Mouse (Mus musculus) C2C12 (cell line): ENCODE data around the gene Trappc12. TPM values are rescaled to one million over a fixed set of nuclear protein-coding genes. Genes with fewer than 3 reads are reported as not detected.
"Not testable (repeated sequence)": the region's sequence is repeated elsewhere in the genome, so short reads cannot be mapped to it uniquely, and the experiment has no call there.

Experiments
- H3K27me3 ChIP-seq: one replicate; pipeline ENCODE4 v1.6.1; 2011; ENCODE audit not compliant: control insufficient read depth, insufficient read depth, insufficient read length
- H3K36me3 ChIP-seq: one replicate; pipeline ENCODE4 v1.6.1; 2011; ENCODE audit not compliant: control insufficient read depth, insufficient read depth
- H3K4me3 ChIP-seq: one replicate; pipeline ENCODE4 v1.5.1; 2011; ENCODE audit warnings: mild to moderate bottlenecking, control low read depth; ENCODE audit not compliant: poor library complexity, insufficient read depth, severe bottlenecking
- H3K79me2 ChIP-seq: one replicate; pipeline ENCODE4 v1.6.1; 2011; ENCODE audit not compliant: control insufficient read depth, insufficient read depth
- H3K79me3 ChIP-seq: one replicate; pipeline ENCODE4 v1.6.1; 2011; ENCODE audit warnings: low read depth, control low read depth
- H3ac ChIP-seq: one replicate; pipeline ENCODE3; 2011; ENCODE audit warnings: low read depth; ENCODE audit not compliant: control insufficient read depth, insufficient read length
- CEBPB ChIP-seq: IDR thresholded peaks from one replicate; pipeline ENCODE4 v1.6.1; 2011; ENCODE audit warnings: low read depth, mild to moderate bottlenecking, control low read depth, moderate library complexity
- CTCF ChIP-seq: IDR thresholded peaks from one replicate; pipeline ENCODE4 v1.5.1; 2011; ENCODE audit not compliant: control insufficient read depth, insufficient read depth, insufficient read length
- FOSL1 ChIP-seq: IDR thresholded peaks from one replicate; pipeline ENCODE4 v1.8.0; 2011; ENCODE audit warnings: mild to moderate bottlenecking, low read length; ENCODE audit not compliant: poor library complexity, insufficient read depth, severe bottlenecking
- MAX ChIP-seq: IDR thresholded peaks from one replicate; pipeline ENCODE4 v1.6.1; 2011; ENCODE audit warnings: mild to moderate bottlenecking, control low read depth
- MYOD1 ChIP-seq: IDR thresholded peaks from one replicate; pipeline ENCODE4 v1.6.1; 2011; ENCODE audit warnings: low read depth; ENCODE audit not compliant: control insufficient read depth, insufficient read length
- MYOG ChIP-seq: IDR thresholded peaks from one replicate; pipeline ENCODE4 v1.6.1; 2011; ENCODE audit not compliant: control insufficient read depth, insufficient read length; ENCODE audit errors: extremely low read depth
- USF1 ChIP-seq: IDR thresholded peaks from one replicate; pipeline ENCODE4 v1.6.1; 2011; ENCODE audit warnings: low read depth, mild to moderate bottlenecking, control low read depth, moderate library complexity
- polyA plus RNA-seq: library from polyadenylated mRNA; unstranded; fragments of >200 nt; fragmentation: generic; extraction: Trizol; gene quantifications from one replicate; pipeline ENCODE4 v1.2.1, GENCODE M21; 2012; ENCODE audit warnings: missing spikeins

Trappc12 gene
- polyA plus RNA-seq, 1 experiment, result 14.6 TPM

DNA sequence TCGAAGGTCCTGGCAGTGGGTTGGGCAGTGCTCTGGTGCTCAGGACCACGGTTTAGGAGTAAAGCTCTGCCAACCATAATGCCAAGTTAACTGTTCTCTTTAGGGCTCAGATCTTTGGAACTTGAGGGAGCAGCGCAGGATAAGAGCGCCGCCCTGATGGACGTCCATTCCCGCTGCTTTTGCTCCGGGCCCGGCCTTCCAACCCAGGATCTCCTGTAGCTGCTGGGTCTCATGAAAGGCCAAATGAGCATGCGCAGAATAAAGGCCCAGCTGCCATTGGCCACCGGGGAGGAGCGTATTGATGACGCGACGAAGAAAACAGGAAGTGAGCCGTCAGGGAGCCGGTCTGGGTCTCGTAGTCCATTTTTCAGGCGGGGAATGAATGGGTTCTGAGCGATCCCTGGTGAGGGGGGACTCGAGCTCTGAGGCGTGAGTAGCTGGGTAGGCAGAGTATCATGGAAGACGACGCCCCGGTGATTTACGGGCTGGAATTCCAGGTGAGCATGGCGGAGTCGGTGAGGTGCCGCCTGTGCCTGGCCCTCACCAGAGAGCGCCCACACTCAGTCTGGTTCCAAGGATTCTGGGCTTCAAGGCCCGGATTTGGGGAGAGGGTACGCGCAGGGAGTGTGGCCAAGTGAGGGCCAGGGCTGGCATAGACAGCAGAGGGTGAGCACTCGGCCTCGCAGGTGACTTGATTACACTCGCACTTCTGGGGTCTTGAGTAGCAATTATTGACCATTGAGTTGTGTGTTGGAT, 1.4 kb upstream of the Trappc12 start, which contains the start of gene Eipr1:
Eipr1 (plus strand) TSS at position 296 of the 756 bp plus-strand sequence.
- TF ChIP-seq CTCF (no peak), CEBPB (no peak), MYOG (no peak), FOSL1 (no peak), MAX (no peak), USF1 (no peak), MYOD1 (no peak)
- H3K4me3 ChIP-seq, result peak within 1 kb of the TSS; percentile 59
- peak within 1 kb of the TSS; percentile 98 for H3ac ChIP-seq

GRCm38 (mm10) chr12:28750876-28751275, 604 bp upstream of the Trappc12 start:
- peaks cover 10% of the 10 kb centered on the region for H3K79me3 ChIP-seq
- H3K4me3 ChIP-seq, result no peak overlapping the region
- peaks cover 33% of the 10 kb centered on the region for H3K79me2 ChIP-seq

More for the DNA sequence above, 1.4 kb upstream of the Trappc12 start, which contains the start of gene Eipr1:
- no peaks in the 10 kb centered on the region for H3K27me3 ChIP-seq
- H3K79me2 ChIP-seq, result peaks cover 33% of the 10 kb centered on the region
- H3K79me3 ChIP-seq, result peaks cover 10% of the 10 kb centered on the region
- no peaks in the 10 kb centered on the region for H3K36me3 ChIP-seq

GRCm38 (mm10) chr12:28743328-28743727, 6.9 kb downstream of the Trappc12 start:
- Histone ChIP-seq H3K4me3 (no peak overlapping the region), H3K27me3 (no peaks in the 10 kb centered on the region), H3ac (no peak overlapping the region), H3K36me3 (peaks cover 3% of the 10 kb centered on the region), H3K79me3 (no peaks in the 10 kb centered on the region), H3K79me2 (peaks cover 21% of the 10 kb centered on the region)
- TF ChIP-seq MYOD1 (no peak), FOSL1 (no peak), USF1 (no peak), MYOG (no peak), CTCF (no peak), MAX (no peak), CEBPB (no peak)

More at GRCm38 (mm10) chr12:28750876-28751275, 604 bp upstream of the Trappc12 start:
- no peak for TF ChIP-seq MYOG
- TF ChIP-seq CTCF, result no peak
- TF ChIP-seq FOSL1, result no peak
- no peak for TF ChIP-seq MYOD1
- TF ChIP-seq USF1, result no peak
- no peak for TF ChIP-seq MAX
- TF ChIP-seq CEBPB, result no peak
- Histone ChIP-seq H3K27me3 (no peaks in the 10 kb centered on the region), H3ac (no peak overlapping the region), H3K36me3 (no peaks in the 10 kb centered on the region)

DNA sequence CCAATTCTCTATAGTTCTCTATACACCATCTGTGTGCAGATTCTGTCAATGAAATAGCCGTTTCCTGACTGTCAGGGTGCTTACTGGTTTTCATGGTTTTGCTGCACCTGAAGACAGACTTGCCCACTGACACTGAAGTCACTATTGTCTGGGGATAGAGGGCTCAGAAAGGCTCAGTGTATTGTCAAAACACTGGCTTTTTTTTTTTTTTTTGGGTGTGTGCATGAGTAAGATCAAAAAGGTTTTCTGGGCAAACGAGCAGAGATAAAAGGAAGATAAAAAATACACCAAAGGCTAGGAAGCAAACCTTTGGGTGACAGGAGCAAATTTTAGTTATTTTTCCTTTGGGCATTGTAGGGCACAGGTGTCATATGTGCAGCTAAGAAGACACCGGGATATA, 15.0 kb downstream of the Trappc12 start:
- peaks cover 13% of the 10 kb centered on the region for H3K36me3 ChIP-seq
- no peak overlapping the region for H3ac ChIP-seq
- TF ChIP-seq MYOG, result no peak
- TF ChIP-seq USF1, result no peak
- no peak for TF ChIP-seq CEBPB
- TF ChIP-seq MYOD1, result no peak
- no peak for TF ChIP-seq MAX
- TF ChIP-seq CTCF, result no peak
- no peak for TF ChIP-seq FOSL1
- H3K79me3 ChIP-seq, result no peaks in the 10 kb centered on the region
- H3K79me2 ChIP-seq, result peaks cover 3% of the 10 kb centered on the region
- no peaks in the 10 kb centered on the region for H3K27me3 ChIP-seq
- H3K4me3 ChIP-seq, result no peak overlapping the region

DNA sequence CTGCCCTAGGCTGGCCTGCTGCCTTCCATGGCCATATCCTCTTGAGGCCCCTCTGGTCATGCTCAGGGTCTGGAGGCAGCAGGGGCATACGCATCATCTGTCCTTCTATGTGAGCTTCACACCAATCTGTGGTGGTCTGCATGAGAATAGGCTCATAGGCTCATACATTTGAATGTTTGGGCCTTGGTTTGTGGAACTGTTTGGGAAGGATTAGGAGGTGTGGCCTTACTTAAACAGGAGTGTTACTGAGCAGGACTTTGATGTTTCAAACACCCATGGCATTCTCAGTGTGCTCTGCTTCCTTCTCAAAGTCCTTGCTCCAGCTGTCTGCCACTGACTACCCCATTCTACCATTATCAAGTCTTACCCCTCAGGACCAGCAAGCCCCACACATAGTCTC, 16.0 kb downstream of the Trappc12 start:
- Histone ChIP-seq H3ac (no peak overlapping the region), H3K36me3 (peaks cover 13% of the 10 kb centered on the region), H3K79me3 (no peaks in the 10 kb centered on the region), H3K79me2 (peaks cover 3% of the 10 kb centered on the region), H3K27me3 (no peaks in the 10 kb centered on the region), H3K4me3 (no peak overlapping the region)
- TF ChIP-seq FOSL1 (no peak), MYOG (no peak), MAX (no peak), CTCF (no peak), CEBPB (no peak), MYOD1 (no peak), USF1 (no peak)

DNA sequence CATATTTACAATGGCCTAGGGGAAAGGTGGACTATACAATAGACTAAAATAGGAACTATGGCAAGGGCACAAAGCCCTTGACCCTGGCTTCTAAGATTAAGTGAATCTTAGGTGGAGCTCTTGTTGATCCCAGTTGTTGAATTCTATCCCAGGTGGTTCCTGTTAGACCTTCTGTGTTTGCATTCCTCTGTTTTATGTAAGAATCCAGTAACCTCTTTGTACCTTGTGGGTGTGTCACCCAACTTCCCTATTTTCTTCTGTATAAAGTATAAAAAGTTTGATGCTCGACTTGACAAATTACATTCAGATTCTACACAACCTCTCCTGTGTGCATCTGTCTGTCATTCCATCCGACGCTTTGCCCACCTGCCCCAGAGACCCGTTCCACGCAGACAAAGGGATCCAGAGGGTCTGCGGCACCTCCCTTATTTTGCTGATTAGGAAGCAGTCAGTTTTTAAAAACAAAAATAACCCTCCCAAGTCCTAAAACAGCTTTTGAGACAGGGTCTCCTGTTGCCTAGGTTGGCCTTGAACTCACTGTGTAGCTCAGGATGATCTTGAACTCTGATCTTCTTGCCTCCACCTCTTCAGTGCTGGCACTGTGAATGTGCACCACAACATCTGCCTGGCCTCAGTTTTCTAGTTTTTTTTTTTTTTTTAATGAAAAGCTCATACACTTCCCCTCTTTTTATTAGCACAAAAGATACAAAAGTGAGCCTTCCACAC, 16.6 kb downstream of the Trappc12 start:
- not testable (repeated sequence) for H3ac ChIP-seq, H3K79me3 ChIP-seq, H3K4me3 ChIP-seq, H3K27me3 ChIP-seq, H3K79me2 ChIP-seq
- H3K36me3 ChIP-seq, result peaks cover 13% of the 10 kb centered on the region
